Mouse (Mus musculus): ENCODE data around the gene Zic5. TPM values are rescaled to one million over a fixed set of nuclear protein-coding genes. Genes with fewer than 3 reads are reported as not detected.

Zic5 gene
- total RNA-seq (2023) = not detected

DNA sequence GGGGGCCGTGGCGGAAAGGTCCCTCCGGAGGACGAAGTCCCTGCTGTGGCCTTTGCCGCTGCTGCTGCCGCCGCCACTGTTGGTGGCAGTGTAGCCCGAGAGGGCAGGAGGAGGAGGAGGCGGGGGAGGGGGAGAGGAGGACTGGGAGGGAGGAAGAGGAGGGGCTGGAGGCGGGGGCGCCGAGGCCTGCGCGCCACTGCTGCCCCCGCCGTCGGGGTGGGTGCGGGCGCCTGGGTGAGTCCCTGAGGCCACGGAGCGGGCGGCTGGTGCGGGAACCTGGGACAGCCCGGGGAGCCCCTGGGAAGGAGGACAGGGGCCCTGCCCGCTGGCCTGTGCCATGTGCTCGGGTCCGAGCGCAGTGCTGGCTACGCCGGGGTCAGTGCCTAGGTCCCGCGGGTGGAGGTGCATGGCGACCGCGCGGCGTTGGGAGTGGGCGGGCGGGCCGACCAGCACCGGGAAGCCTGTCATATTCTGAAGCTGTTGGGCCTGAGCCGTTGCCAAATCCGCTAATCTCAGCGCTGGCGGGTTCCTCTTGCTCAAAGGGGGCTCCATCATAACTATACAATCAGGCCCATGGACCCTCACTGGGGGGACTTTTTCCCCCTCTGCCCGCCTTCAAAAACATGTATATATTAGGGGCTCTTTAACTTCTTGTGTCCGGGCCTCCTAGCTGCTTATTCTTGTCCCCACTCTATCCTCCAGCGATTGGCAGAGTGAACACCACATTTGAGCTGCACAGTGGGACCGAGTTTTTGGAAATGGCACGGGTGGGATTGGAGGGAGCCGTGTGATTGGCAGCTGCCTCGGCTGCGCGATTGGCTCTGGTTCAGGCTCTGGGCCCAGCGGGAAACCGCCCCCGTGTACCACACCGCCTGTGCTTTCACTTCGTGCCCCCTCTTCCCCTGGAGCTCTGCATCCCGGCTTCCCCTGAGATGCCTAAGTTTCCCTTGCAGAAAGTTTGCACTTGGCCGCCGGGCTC is at the start of gene Zic5:
TSS of gene Zic5 (minus strand) at position 915 of the 979 bp plus-strand sequence.

DNA sequence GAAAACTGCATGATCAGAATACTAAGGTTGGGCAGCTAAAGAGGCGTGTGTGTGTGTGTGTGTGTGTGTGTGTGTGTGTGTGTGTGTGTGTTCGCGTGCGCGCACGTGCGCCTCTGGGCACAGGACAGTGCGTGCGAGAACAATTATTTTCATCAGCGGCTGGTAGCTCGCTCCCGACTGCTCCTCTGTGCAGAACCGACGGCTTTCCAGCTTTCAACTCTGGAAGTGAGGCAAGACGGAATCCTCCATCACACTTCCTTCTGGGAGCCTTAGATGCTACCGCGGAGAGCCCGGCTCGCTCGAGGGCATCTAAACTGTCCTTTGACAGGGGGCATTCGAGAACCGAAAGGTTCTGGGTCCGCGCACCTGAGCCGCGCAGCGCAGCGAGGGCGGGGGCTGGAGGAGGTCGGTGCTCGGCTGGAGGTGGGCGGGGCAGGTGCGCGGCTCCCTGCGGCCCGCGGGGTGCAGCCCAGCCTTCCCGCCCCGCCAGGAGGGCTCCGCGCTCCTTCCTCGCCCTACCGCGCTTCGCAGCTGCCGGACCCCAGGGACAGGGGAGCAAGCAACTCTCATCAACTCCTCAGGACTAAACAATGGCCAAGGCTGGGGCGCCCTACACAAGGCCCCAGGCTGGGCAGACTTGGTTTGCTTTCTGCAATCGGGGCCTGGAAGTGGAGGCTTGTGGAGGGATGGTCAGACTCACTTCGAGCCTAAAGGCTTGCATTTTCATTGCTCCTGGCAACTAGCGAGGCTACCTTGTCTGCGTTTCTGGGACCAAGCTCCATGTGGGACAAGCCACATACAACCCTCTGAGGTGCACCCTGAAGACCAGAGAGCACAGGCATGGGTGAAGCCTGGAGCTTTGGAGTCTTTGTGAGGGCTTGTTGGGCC is 25.2 kb upstream of the Zic5 start, which contains the start of gene Gm10837:
TSS of gene Gm10837 (plus strand) at position 146 of the 888 bp plus-strand sequence.

DNA sequence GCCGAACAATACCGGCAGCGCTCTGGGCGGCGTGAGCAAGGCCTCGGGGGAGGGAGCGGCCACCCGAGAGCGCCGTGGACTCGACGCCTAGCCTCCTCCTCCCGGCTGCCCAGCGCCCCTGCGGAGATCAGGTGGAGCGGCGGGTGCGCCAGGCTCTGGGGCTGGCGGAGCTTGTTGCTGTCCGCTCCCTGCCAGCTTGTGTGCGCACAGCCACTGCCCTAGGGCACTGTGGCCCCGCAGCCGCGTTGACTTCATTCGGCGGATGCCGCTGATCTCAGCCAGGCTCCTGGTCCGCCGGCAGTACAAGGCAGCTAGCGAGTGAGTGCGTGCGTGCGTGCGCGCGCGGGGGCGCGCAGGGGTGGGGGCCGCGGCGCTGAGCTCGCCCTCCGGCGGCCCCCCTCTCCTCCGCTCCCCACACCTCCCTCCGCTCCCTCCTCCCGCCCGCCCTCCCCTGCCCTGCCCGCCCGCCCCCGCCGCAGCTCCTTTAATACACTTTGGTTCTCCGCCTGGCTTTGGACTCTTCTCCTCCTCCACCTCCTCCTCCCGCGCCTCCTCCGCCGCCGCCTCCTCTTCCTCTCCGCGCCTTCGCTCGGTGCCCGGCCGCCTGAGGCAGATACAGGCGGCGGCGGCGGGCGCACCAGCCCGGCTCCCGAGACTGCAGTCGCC is 9.5 kb upstream of the Zic5 start, which contains the start of gene Zic2:
TSS of gene Zic2 (plus strand) at position 545 of the 666 bp plus-strand sequence.

DNA sequence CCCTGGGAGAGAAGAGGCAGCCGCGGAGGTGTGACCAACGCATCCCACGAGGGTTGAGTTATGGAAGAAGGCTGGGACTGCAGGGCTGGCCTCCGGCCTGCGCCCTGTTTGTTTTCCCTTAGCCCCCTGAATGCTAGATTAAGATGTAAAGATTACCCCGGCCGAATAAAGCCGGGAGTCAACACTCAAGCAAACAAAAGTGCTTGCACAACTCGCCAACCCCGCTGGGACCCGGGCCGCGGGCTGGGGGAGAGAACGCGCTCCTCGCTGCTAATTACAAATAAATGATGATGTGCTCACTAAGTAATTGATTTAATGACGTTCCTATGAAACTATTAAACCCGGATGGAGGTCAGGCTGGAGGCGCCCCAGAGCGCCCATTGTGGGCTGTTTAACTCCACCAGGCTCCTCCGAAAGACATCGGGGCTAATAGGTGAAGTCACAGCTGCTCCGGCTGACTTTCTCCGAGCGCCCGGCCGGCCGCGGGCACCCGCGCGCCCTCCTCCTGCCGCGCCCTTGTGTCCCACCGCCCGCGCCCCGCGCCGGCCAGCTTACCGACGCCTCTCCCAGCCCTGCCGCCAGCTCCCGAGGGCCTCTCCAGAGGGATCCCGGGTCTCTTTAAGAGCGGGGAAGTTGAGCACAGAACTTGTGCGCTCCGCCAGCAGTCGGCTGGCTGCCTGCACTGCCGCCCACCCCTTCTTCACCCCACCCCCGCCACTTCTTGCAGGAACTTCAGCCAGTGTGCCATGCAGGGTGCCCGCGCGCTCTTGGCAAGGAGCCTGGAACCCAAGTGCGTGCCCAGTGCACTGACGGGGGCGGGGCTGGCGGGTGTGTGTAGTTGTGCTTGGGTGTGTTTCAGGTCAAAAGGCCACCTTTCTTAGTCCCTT is 14.7 kb downstream of the Zic5 start, which contains the start of gene Gm5089:
TSS of gene Gm5089 (minus strand) at position 620 of the 887 bp plus-strand sequence.

Other genes with a start within 250 kb of the Zic5 start
- not detected for gene Gm5089, start 14.6 kb downstream of the Zic5 start, total RNA-seq (2023)
- not detected for gene Zic2, start 9.8 kb upstream of the Zic5 start, total RNA-seq (2023)
- gene Gm10837, start 24.9 kb upstream of the Zic5 start, total RNA-seq (2023) = not detected
- gene Pcca, start 68.6 kb upstream of the Zic5 start, total RNA-seq (2023) = 10 to 100 TPM; 18.5 to 31.5 TPM

Measured in monocyte, adult 59 days (primary cell).